Mouse (Mus musculus) bone marrow macrophage, adult 2 months (primary cell): ENCODE measurements at regions not wholly inside any gene's neighbourhood (a gene's known extent, or its start where the extent isn't known, plus 50 kb on each side); places are given as distances from the start of the nearest gene placed in this dataset.

Source experiments
- CTCF ChIP-seq: IDR thresholded peaks from 2 replicates; pipeline ENCODE4 v1.5.1; 2012; ENCODE audit warnings: low read depth, mild to moderate bottlenecking, low read length, moderate library complexity
- POLR2A ChIP-seq: IDR thresholded peaks from 2 replicates; pipeline ENCODE4 v1.6.1; 2012; ENCODE audit warnings: mild to moderate bottlenecking, low read depth, low read length, borderline replicate concordance

DNA sequence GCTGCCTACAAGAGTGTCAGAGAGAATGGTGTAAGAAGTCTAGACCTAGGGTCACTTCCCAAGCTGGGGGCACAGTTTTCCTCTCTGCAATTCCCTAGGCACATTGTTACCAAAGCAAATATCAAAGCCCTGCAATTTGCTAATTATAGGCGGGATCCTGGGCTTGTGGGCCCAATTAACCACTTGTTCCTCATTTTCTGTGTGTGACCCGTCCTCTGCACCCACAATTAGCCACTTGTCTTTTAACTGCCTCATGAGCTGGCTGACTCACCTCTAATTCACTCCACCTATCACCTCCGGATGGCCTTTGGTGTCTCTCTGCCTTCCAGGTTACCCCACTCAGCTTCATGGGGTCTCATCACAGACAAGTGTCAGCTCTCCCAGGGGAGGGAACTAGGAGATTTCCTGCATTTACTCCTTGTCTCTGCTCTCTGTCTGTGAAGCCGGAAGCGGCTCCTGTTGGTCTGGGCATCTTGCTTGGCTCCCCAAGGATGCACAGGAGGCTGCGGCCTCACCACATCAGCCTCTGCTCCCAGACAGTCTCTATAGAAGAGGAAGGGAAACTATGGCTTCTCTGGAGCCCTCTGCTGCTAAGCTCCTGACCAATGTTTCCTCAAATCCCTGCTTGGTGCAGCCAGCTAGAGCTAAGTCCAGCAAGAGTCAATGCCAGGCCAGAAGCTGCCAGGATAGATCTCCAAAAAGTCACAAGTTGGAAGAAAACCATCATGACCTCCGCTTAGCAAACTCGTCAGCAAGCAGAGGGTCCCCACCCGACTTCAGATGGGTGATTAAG, 73.2 kb upstream of the Hes1 start:
- TF ChIP-seq POLR2A, result no peak
- TF ChIP-seq CTCF, result no peak
